Mouse (Mus musculus) intestine, postnatal 0 days (tissue): ENCODE measurements around the gene Psmd8. TPM values are rescaled to one million over a fixed set of nuclear protein-coding genes. Genes with fewer than 3 reads are reported as not detected.
"Not testable (repeated sequence)": the region's sequence is repeated elsewhere in the genome, so short reads cannot be mapped to it uniquely, and the experiment has no call there.

Experiments
- ATAC-seq: fragments of 200-750 bp; cut with Nextera tagmentation; 2 replicates; pipeline ENCODE4 v1.8.0; 2017; ENCODE audit warnings: mild to moderate bottlenecking, moderate TSS enrichment, moderate library complexity
- H3K27ac ChIP-seq: fragments of 300-500 bp; sonication (generic); 2 replicates; pipeline ENCODE4 v1.5.1; 2014; ENCODE audit warnings: mild to moderate bottlenecking, low read depth, low read length, moderate library complexity
- H3K27me3 ChIP-seq: fragments of 300-500 bp; sonication (generic); replicated peaks from 2 replicates; pipeline ENCODE4 v1.6.1; 2014; ENCODE audit warnings: low read length, mixed read lengths; ENCODE audit not compliant: control insufficient read depth, insufficient read depth
- H3K36me3 ChIP-seq: fragments of 300-500 bp; sonication (generic); 2 replicates; pipeline ENCODE4 v1.6.1; 2014; ENCODE audit warnings: mild to moderate bottlenecking, moderate library complexity; ENCODE audit not compliant: control insufficient read depth, insufficient read depth
- H3K4me1 ChIP-seq: fragments of 300-500 bp; sonication (generic); replicated peaks from 2 replicates; pipeline ENCODE4 v1.6.1; 2014; ENCODE audit warnings: antibody characterized with exemption, low read length, mixed read lengths; ENCODE audit not compliant: control insufficient read depth, insufficient read depth
- H3K4me2 ChIP-seq: fragments of 300-500 bp; sonication (generic); replicated peaks from 2 replicates; pipeline ENCODE4 v1.6.1; 2014; ENCODE audit warnings: low read depth, mild to moderate bottlenecking, moderate library complexity
- H3K4me3 ChIP-seq: fragments of 300-500 bp; sonication (generic); 2 replicates; pipeline ENCODE4 v1.5.1; 2014; ENCODE audit warnings: low read depth, low read length
- H3K9ac ChIP-seq: fragments of 300-500 bp; sonication (generic); 2 replicates; pipeline ENCODE4 v1.6.1; 2014; ENCODE audit warnings: mild to moderate bottlenecking, low read depth, low read length
- H3K9me3 ChIP-seq: fragments of 300-500 bp; sonication (generic); 2 replicates; pipeline ENCODE4 v1.6.1; 2016; ENCODE audit warnings: mixed run types; ENCODE audit not compliant: control insufficient read depth
- CTCF ChIP-seq: sonication (generic); IDR thresholded peaks from 2 replicates; pipeline ENCODE4 v1.5.1; 2016; ENCODE audit warnings: low read depth, mild to moderate bottlenecking, control low read depth, antibody characterized with exemption, moderate library complexity
- WGBS: fragments of 180-500 bp; shearing (Covaris S2); extraction: QIAGEN DNeasy Blood & Tissue Kit; methylation state at CpG from one replicate; pipeline ENCODE4 v1.1.7; 2014; 5-methylcytosine and 5-hydroxymethylcytosine counted together
- polyA plus RNA-seq: library from polyadenylated mRNA; unstranded; fragments of >200 nt; fragmentation: Nextera tagmentation; extraction: Ambion mirVana; gene quantifications from 2 replicates; pipeline ENCODE4 v1.2.1, GENCODE M21; 2015

Psmd8 gene
- polyA plus RNA-seq, 1 experiment from 2014 or later: 209 TPM

DNA sequence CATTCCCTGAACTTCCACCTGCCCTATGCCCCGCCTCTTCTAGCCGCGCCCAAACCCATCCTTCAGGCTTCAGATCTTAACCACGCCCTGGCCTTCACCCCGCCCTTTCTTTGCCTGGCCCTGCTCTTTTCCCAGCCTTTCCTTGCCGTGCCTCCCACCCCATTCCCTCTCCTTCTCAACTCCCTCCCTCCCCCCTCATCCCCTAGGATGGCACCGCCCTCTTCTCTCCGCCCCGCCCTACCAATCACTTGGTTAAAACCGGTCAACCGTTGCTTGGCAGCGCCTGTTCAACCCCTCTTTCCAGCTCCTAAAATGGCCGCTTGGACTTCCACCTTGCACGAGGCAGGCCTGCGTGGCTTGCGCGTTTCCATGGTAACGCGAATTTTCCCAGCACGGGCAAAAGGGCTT is 33.2 kb upstream of the Psmd8 start, which contains the start of gene Catsperg1:
TSS of gene Catsperg1 (minus strand) at position 361 of the 408 bp plus-strand sequence.
- H3K4me2 ChIP-seq: no peak within 1 kb of the TSS
- no peak for TF ChIP-seq CTCF
- H3K4me1 ChIP-seq: no peaks in the 10 kb centered on the region
- peaks cover 8% of the 10 kb centered on the region; the same call in 1 of the 2 replicates for H3K9me3 ChIP-seq
- ATAC-seq: no peak
- 9% methylated on average over 20 of the region's 20 CpGs for WGBS
- H3K27me3 ChIP-seq: no peaks in the 10 kb centered on the region
- H3K9ac ChIP-seq: no peak within 1 kb of the TSS
- no peak within 1 kb of the TSS for H3K27ac ChIP-seq
- H3K36me3 ChIP-seq: no peaks in the 10 kb centered on the region
- H3K4me3 ChIP-seq: no peak within 1 kb of the TSS

DNA sequence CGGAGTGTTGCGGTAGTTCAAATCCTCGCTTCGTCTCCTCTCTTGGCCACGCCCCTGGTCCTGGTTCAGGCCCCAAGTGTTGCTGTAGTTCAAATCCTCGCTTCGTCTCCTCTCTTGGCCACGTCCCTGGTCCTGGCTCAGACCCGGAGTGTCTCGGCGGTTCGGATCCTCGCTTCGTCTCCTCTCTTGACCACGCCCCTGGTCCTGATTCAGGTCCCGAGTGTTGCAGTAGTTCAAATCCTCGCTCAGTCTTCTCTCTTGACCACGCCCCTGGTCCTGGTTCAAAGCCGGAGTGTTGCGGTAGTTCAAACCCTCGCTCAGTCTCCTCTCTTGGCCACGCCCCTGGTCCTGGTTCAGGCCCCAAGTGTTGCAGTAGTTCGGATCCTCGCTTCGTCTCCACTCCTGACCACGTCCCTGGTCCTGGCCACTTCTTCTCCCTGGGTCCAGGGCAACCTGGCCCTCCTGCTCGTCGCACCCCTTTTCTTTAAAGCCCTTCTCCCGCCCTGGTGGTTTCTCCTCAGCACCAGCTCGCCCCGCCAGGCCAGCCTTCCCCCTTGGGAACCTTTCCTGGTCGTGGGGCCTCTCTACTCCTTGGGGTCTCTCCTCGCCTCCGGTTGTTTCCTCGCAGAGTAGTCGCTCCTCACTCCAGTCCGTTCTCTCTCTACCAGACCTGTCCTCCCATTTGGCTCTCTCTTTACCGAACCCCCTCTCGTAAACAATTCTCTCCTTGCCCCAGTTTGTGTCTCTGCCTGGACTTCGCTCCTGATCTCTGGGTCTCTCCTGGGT is 32.5 kb upstream of the Psmd8 start:
- H3K4me1 ChIP-seq, H3K36me3 ChIP-seq, H3K9me3 ChIP-seq, H3K4me3 ChIP-seq, H3K9ac ChIP-seq, H3K27me3 ChIP-seq, ATAC-seq, H3K4me2 ChIP-seq, H3K27ac ChIP-seq: not testable (repeated sequence)
- 36% methylated on average over 39 of the region's 40 CpGs for WGBS

DNA sequence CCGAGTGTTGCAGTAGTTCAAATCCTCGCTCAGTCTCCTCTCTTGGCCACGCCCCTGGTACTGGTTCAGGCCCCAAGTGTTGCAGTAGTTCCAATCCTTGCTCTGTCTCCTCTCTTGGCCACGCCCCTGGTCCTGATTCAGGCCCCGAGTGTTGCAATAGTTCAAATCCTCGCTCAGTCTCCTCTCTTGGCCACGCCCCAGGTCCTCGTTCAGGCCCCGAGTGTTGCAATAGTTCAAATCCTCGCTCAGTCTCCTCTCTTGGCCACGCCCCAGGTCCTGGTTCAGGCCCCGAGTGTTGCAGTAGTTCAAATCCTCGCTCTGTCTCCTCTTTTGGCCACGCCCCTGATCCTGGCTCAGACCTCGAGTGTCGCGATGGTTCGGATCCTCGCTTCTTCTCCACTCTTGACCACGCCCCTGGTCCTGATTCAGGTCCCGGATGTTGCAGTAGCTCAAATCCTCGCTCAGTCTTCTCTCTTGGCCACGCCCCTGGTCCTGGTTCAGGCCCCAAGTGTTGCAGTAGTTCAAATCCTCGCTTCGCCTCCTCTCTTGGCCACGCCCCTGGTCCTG is 31.8 kb upstream of the Psmd8 start:
- Histone ChIP-seq H3K4me3 (peak overlapping the region; percentile 38; the same call in 1 of the 2 replicates), H3K9ac (no peak overlapping the region), H3K27ac (peak overlapping the region; percentile 62; the same call in 1 of the 2 replicates), H3K4me1 (no peaks in the 10 kb centered on the region), H3K27me3 (no peaks in the 10 kb centered on the region), H3K4me2 (peak overlapping the region; percentile 62), H3K36me3 (no peaks in the 10 kb centered on the region), H3K9me3 (peaks cover 8% of the 10 kb centered on the region; the same call in 1 of the 2 replicates)
- ATAC-seq: no peak
- TF ChIP-seq CTCF: no peak
- 26% methylated on average over 26 of the region's 26 CpGs for WGBS

DNA sequence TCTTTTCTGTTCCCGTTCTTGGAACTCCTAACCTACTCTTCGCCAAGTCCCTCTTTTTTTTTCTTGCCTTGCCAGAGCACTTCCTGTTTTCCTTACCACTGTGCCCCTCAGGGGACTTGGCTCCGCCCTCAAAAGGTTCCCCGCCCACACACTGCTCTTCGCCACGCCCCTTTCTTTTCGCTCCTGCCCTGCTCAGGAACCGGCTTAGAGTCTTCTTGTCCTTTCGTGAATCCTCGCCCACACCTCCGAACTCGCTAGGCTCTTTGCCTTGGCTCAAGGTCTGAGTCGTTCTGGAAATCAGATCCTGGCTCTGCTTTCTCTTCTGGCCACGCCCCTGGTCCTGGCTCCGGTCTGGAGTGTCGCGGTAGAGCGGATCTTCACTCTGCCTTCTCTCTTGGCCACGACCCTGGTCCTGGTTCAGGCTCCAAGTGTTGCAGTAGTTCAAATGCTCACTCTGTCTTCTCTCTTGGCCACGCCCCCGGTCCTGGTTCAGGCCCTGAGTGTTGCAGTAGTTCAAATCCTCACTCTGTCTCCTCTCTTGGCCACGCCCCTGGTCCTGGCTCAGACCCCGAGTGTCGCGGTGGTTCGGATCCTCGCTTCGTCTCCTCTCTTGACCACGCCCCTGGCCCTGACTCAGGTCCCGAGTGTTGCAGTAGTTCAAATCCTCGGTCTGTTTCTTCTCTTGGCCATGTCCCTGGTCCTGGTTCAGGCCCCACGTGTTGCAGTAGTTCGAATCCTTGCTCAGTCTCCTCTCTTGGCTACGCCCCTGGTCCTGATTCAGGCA is 31.1 kb upstream of the Psmd8 start:
- Histone ChIP-seq H3K4me3 (peak overlapping the region; percentile 38), H3K27ac (peak overlapping the region; percentile 62), H3K9ac (no peak overlapping the region), H3K4me2 (peak overlapping the region; percentile 62), H3K27me3 (no peaks in the 10 kb centered on the region), H3K36me3 (no peaks in the 10 kb centered on the region), H3K9me3 (peaks cover 8% of the 10 kb centered on the region; the same call in 1 of the 2 replicates), H3K4me1 (no peaks in the 10 kb centered on the region)
- WGBS: 7% methylated on average over 34 of the region's 34 CpGs
- no peak for TF ChIP-seq CTCF
- peak; percentile 92 for ATAC-seq

DNA sequence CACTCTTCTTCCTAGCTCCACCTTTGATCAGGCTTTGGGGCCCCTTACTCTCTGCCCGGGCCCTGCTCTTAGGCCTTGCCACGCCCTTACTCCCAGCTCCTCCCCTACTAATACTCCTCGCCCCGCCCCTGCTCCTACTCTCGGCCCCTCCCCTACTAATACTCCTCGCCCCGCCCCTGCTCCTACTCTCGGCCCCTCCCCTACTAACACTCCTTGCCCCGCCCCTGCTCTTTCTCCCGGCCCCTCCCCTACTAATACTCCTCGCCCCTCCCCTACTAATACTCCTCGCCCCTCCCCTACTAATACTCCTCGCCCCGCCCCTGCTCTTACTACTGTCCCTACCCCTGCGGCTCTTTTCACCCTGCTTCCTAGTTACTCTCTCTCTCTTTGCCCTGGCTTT is 30.5 kb upstream of the Psmd8 start:
- not testable (repeated sequence) for H3K36me3 ChIP-seq, H3K9me3 ChIP-seq, H3K9ac ChIP-seq, H3K4me1 ChIP-seq, H3K27me3 ChIP-seq
- 26% methylated on average over 15 of the region's 15 CpGs for WGBS
- Histone ChIP-seq H3K4me3 (peak overlapping the region; percentile 38), H3K4me2 (peak overlapping the region; percentile 62), H3K27ac (peak overlapping the region; percentile 62; the same call in 1 of the 2 replicates)
- peak; percentile 69 for ATAC-seq

DNA sequence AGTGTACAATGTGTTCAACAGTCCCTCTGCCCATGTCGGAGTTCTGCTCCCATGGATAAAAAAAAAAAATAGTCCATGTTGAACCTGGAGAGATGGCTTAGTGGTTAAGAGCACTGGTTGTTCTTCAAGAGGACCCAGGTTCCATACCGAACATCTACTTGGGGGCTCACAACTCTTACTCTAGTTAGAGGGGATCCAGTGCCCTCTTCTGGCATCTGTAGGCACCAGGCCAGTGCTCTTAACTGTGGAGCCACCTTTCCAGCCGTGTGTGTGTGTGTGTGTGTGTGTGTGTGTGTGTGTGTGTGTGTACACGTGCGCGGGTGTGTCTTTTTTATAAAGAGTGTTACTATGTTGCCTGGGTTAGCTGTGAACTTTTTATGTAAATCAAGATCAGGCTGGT is 22.1 kb upstream of the Psmd8 start:
- TF ChIP-seq CTCF: no peak
- 74% methylated on average over 6 of the region's 6 CpGs for WGBS
- ATAC-seq: no peak
- H3K9me3 ChIP-seq: no peaks in the 10 kb centered on the region
- no peak overlapping the region for H3K4me3 ChIP-seq
- no peaks in the 10 kb centered on the region for H3K36me3 ChIP-seq
- no peaks in the 10 kb centered on the region for H3K27me3 ChIP-seq
- no peak overlapping the region for H3K4me2 ChIP-seq
- H3K27ac ChIP-seq: no peak overlapping the region
- H3K9ac ChIP-seq: no peak overlapping the region
- no peaks in the 10 kb centered on the region for H3K4me1 ChIP-seq

DNA sequence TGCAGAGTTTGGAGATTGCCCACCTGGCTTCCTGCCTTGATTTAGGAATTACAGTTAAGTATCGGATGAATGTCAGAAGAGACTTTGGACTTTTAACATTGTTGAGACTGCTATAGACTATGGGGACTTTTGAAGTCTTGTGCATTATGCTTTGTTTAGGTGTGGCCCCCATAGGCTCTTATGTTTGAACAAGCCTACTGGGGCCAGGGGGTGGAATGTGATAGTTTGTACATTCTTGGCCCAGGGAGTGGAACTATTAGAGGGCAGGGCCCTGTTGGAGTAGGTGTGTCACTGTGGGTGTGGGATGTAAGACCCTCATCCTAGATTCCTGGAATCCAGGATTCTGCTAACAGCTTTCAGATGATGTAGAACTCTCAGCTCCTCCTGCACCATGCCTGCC is 13.7 kb upstream of the Psmd8 start:
- H3K4me2 ChIP-seq, H3K4me3 ChIP-seq, H3K4me1 ChIP-seq, H3K27me3 ChIP-seq, H3K9ac ChIP-seq, H3K27ac ChIP-seq, H3K36me3 ChIP-seq, H3K9me3 ChIP-seq: not testable (repeated sequence)
- WGBS: 58% methylated on average over 1 of the region's 1 CpGs
- peak; percentile 64 for ATAC-seq

DNA sequence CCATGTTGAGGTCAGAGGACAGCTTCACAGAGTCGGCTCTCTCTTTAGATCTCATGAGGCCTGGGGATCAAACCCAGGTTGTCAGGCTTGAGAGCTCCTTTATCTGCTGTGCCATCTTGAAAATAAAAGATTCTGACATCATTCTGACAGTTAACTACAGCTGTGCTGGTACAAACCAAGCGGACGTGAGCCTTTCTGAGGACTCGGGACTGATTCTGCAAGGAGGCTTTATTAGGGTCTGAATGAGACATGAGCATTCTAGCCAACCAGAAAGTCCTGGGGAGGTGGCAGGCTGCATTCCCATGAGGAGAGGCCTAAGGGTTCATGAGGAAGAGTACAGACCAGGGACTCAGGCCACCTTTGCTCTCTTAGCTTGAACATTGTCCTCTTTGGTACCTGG is 822 bp upstream of the Psmd8 start:
- not testable (repeated sequence) for ATAC-seq, H3K9ac ChIP-seq, H3K36me3 ChIP-seq, H3K9me3 ChIP-seq, H3K27me3 ChIP-seq, H3K4me3 ChIP-seq, H3K4me1 ChIP-seq, H3K4me2 ChIP-seq, H3K27ac ChIP-seq
- 91% methylated on average over 4 of the region's 4 CpGs for WGBS
